Mouse (Mus musculus) cortical plate, adult 2 months (tissue): ENCODE measurements around the gene Strap.

Experiments
- CTCF ChIP-seq: fragments of 200-500 bp; IDR thresholded peaks from 2 replicates; pipeline ENCODE4 v1.5.1; 2011; ENCODE audit warnings: mild to moderate bottlenecking, control low read depth, low read length; ENCODE audit not compliant: insufficient read depth; ENCODE audit errors: extremely low read depth
- POLR2A ChIP-seq: fragments of 200-500 bp; IDR thresholded peaks from 2 replicates; pipeline ENCODE4 v1.6.1; 2011; ENCODE audit warnings: mild to moderate bottlenecking, low read length, control low read depth; ENCODE audit not compliant: insufficient read depth; ENCODE audit errors: extremely low read depth

DNA sequence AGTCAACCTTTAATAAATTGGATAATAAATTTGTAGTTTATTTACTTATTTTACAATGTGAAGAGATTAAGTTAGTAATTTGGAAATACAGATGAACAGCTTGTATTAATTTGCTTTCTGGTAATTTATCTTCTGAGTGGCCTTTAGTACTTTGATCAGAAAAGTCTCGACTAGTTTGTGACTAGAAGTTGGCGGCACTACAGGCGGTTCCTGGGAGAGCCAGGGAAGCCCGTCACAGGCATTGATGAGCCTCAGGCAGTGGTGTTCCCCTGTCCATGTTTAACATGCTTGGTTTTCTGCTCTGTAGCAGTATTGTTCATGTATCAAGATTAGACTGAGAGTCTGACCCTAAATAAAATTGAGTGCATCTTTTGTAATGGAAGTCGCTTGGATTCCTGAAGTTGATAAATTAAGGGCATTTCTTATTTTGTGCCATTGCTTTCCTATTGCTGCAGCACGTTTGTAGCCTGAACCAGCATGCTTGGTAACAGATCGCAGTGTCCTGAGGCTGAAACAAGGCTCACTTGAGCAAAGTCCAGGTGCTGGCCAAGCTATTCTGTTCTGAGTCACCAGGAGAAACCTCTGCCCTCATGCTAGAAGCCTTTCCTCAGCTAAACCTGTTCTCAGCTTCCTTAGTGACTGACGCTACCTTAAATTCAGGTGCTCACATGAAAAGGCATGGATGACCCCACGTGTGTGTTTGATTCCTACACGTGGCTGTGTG, 16.8 kb downstream of the Strap start:
- TF ChIP-seq CTCF (no peak), POLR2A (no peak)
